Mouse (Mus musculus): Measurements from ENCODE around the gene Clstn3.

Gene Clstn3

GRCm38 (mm10) chr6:124448959-124449667 lies 15.5 kb downstream of the Clstn3 start:
- no peak for DNase-seq (ENCODE audit: low spot score in 2 of 2)

DNA sequence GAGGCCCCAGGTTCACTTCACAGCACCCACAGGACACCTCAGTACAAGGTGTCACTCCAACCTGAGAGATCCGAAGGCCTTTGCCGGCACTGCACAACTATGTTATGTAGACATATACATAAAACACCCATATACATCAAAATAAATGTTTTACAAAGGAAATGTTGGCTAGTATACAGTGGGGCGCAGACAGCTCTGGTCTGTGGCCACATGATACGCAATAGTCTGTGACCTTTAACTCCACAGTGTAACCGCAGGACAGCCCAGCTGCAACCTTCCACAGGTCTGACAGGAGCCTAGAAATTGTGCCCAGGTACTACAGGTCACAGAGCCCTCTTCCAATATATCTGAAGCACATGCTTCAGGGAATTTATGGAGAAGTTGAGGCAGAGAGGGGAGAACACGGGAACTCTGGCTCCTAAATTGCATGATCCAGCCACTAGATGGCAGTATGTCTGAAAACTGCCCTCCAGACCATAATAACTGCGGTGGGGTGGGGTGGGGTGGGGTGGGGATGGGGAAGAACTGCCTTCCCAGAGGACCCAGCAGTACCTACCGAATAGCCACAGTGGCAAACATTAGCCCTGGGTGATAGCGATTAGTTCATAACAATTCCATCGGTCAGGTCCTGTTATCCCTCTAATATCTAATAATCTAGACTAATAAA lies 16.3 kb downstream of the Clstn3 start:
- no peak for DNase-seq (ENCODE audit: low spot score in 2 of 2)

- DNase-seq (ENCODE audit: low spot score in 2 of 2) = no peak
Observed at GRCm38 (mm10) chr6:124447356-124447755, 17.2 kb downstream of the Clstn3 start.

DNA sequence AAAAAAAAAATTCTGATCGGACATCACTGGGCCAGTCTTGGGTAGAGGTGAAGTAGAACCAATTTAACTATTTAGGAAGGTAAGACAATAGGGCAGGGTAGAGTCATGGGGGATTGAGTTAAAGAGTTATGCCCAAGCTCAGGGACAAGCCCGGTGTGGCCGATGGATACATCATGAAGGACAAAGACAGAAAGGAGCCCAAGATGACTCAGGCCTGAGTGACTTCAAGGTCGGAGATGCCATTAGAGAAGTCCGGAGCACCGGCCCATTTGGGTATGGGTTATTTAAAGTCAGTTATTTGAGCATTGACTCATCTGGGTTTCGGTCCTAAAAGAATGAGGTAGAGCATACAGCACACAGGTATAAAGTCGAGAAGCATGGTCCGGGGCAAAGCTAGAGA lies 18.1 kb downstream of the Clstn3 start:
- DNase-seq (ENCODE audit: low spot score in 2 of 2) = no peak

- no peak for DNase-seq (ENCODE audit: low spot score in 2 of 2)
Observed at GRCm38 (mm10) chr6:124446024-124446423, 18.6 kb downstream of the Clstn3 start.

GRCm38 (mm10) chr6:124443338-124443737 lies 21.3 kb downstream of the Clstn3 start:
- no peak for DNase-seq (ENCODE audit: low spot score in 2 of 2)

DNA sequence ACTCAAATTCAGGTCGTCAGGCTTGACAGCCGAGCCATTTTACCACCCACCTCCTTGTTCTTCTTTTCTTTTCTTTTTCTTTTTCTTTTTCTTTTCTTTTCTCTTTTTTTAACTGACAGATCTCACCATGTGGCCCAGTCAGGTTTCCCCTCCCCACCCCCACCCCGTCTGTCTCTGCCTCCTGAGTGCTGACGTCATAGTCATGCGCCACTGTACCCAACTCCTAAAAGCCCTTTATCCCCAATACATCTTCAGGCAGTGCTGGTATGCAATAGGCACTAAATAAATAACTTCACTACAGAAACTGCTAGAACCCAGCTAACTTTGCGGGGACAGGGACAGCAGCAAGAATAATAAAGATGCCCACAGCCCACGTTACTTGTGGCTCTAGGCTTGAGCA lies 28.3 kb downstream of the Clstn3 start:
- DNase-seq (ENCODE audit: low spot score in 2 of 2) = no peak

DNA sequence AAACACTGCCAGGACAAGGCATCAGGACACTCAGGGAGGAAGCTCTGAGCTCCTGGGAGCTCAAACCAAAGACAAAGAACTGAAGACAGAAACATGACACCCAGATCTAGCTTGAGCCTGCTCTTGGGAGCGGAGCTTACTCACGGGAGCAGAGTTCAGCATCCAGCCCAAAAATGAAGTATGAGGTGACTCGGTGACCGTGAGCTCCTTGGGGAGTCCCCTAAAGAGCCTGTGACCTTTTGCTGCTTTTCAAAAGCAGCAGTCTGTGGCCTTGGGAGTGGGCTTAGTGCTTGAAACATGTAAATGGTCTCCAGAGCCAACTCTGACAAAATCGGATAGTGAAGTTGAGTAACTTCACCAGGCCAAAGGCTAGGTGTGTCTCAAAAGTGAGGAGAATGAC lies 29.4 kb downstream of the Clstn3 start:
- DNase-seq (ENCODE audit: low spot score in 2 of 2) = no peak

- no peak for DNase-seq (ENCODE audit: low spot score in 2 of 2)
Observed at GRCm38 (mm10) chr6:124433688-124434324, 30.8 kb downstream of the Clstn3 start.

GRCm38 (mm10) chr6:124430784-124431495 lies 33.7 kb downstream of the Clstn3 start:
- no peak for DNase-seq (ENCODE audit: low spot score in 2 of 2)

DNA sequence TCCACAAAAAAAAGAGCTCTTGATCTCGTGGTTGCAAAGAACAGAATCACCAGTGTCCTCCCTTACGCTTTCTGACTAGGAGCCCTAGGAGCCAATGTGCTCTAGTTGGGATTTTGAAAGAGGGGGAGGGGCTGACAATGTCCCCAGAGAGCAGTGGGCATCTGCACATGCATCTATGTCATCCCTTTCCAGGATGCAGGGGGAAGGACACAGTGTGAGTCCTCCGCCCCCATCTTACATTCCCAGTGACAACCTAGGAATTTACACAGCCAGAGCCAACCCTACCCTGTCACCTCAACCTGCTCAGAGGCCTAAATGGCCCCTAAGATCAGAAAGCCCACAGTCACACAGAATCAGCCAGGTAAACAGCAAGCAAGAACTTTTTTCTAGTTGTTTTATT lies 34.2 kb downstream of the Clstn3 start:
- no peak for DNase-seq (ENCODE audit: low spot score in 2 of 2)

DNA sequence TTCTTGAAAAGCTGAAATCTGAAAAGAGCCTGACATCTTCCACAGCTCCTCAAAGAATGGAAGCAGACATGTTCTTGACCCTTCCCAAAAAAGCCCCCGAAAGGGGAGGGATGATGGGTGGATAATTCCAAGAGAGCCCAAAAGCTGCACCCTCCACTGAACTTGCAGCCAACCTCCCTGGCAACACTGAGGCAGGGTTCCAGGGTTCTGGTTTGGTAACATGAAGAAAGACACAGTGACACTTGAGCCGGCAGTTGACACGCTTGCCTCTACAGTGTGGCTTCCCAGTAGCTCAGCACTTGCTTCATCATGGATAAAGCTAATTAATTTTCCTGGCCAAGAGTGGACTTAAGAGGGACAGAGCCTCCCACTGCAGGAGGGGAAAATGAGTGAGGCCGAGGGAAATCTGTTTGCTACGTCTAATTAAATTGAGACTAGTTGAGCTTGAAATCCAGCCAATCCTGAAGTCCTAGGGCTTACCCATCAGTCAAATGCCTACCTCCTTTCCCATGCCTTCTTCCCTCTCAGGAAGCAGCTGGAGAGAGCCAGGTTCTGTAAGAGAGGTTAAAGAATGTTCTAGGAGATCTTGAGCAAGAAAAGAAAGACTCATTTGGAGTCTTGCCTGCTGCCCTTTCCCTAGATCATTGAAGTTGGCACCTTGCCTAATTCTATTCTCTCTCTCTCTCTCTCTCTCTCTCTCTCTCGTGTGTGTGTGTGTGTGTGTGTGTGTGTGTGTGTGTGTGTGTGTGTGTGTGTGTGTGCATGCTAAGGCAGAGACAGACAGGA lies 36.6 kb downstream of the Clstn3 start:
- no peak for DNase-seq (ENCODE audit: low spot score in 2 of 2)

GRCm38 (mm10) chr6:124427289-124427688 lies 37.3 kb downstream of the Clstn3 start:
- no peak for DNase-seq (ENCODE audit: low spot score in 2 of 2)

- DNase-seq (ENCODE audit: low spot score in 2 of 2) = no peak
Observed at GRCm38 (mm10) chr6:124426604-124427003, 38.0 kb downstream of the Clstn3 start.

GRCm38 (mm10) chr6:124425523-124425922 lies 39.1 kb downstream of the Clstn3 start:
- DNase-seq (ENCODE audit: low spot score in 2 of 2) = no peak

DNA sequence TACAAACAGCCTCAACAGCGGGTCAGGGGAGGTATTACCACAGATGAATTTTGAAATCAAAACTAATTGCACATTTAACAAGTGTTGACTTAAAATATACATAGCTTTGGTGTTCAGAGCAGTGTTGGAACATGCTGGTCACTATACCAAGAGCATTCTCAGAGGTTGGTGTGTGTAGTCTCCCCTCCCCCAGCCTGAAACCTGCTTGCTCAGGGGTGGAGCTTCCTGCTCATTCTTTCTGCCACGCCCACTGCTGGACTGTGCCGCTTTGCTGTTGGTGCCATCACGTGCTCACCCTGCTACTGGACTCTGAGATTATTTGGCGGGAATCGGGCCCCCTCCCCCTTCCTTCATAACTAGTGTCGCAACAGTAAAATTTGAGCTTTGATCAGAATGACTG lies 39.6 kb downstream of the Clstn3 start:
- DNase-seq (ENCODE audit: low spot score in 2 of 2) = peak in 1 of 2 experiments; percentile 56

DNA sequence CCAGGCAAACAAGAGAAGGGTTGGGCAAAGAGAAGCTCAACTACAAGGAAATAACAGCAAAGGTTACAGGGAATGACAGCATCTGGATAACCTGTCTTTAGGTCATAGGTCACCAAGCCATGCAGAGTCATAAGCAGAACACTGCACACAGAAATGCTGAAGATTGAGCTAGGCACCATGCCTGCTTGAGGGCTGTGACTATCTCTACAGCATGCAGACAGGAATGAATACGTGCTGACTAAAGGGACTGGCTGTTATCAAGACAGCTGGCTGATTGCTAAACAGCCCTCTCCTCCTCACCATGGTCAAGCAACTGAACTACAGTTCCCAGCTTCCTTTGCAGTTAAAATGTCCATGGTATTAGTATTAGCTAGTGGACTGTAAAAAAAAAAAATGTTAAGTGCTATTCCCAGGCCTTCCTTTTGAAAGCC lies 40.5 kb downstream of the Clstn3 start:
- DNase-seq (ENCODE audit: low spot score in 2 of 2) = no peak

DNA sequence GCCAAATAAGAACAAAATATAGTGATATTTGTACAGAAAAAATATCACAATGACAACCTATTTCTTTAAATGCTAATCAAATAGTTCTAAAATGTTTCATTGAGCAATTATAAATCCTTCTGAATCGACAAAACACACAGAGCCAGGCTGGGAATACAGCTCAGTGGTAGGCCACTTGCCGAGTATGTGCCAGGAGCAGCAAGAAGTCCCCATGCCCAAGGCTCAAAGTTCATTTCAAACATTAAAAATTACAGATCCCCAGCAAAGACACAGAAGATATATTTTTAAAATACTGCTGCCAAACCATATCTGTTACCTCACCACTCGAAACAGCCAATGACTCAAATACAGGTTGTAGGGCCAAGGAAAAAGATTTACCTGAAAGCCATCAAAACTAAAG lies 45.9 kb downstream of the Clstn3 start:
- DNase-seq (ENCODE audit: low spot score in 2 of 2) = no peak

GRCm38 (mm10) chr6:124415347-124416088 lies 49.1 kb downstream of the Clstn3 start:
- peak; percentile 88 to 91 for DNase-seq (ENCODE audit: low spot score in 2 of 2)

DNA sequence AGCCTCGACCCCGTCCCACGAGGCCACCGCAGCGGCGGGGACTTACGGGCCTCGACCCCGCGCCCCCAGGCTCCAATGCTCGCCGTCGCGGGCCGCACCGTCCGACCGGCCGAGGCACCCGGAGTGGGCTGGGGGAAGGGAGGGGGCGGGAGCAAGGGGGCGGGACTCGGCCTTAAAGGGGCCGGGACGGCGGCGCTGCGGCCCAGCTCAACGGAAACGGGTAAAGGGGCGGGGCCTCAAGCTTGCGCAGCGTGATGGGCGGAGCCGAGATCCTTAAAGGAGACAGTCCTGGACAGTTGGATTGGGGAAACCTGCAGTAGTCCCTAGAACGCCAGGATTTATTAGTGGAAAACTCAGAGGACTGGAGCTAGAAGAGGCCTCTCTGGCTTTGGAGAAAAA lies 49.7 kb downstream of the Clstn3 start, which contains the start of gene Pex5:
TSS of gene Pex5 (minus strand) at position 141 of the 399 bp plus-strand sequence.
- DNase-seq (ENCODE audit: low spot score in 2 of 2) = peak; percentile 91 to 96
